ENCODE assay signal across 8 mouse cellular contexts in the genomic region with DNA sequence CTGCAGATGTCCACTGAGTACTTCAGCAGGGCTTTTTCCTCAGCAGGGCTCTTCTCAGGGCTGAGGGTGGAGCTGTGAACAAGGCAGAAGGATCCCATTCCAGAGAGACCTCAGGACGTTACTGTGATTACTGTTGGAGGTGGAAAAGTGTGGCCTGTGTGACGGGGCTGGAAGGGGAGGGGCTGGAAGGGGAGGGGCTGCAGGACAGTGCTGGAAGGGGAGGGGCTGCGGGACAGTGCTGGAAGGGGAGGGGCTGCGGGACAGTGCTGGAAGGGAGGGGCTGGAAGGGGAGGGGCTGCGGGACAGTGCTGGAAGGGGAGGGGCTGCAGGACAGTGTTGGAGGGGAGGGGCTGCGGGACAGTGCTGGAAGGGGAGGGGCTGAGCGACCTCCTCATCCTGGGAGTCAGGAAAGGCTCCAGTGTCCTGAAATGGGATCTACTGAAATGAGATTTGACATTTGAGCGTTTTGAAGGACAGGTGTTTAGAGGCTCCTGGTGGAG.
DNase-seq lines count a peak whose midpoint lies in the region; ATAC-seq lines count a peak whose summit lies in the region.

No protein-coding gene starts in this region.

- peaks cover 26% of the 10 kb centered on the region for H3K27me3 ChIP-seq in kidney, embryonic 15.5 days
- H3K27me3 ChIP-seq in forebrain, embryonic 13.5 days: no peaks in the 10 kb centered on the region; the same call in 1 of the 2 replicates
- peaks cover 9% of the 10 kb centered on the region; the same call in 1 of the 2 replicates for H3K27me3 ChIP-seq in limb, embryonic 10.5 days (ENCODE audit: low read depth, poor library complexity, severe bottlenecking)
- 0 out of 2 replicates have a peak, but pooled peaks cover 5% of the 10 kb centered on the region for H3K27me3 ChIP-seq in neural tube, embryonic 12.5 days (replicated peaks)

- peak; percentile 86 for ATAC-seq in kidney, embryonic 15.5 days (replicated peaks; ENCODE audit: low FRiP score)
- ATAC-seq in forebrain, embryonic 13.5 days: peak; percentile 75
- peak; percentile 45; the same call in 1 of the 2 replicates for ATAC-seq in neural tube, embryonic 12.5 days (ENCODE audit: low FRiP score, low read depth)
- no peak for ATAC-seq in erythroblast, adult 5-6 weeks (replicated peaks; ENCODE audit: low FRiP score, poor library complexity, severe bottlenecking)

- peak overlapping the region; percentile 72 for H3K27ac ChIP-seq in kidney, embryonic 15.5 days
- no peak overlapping the region for H3K27ac ChIP-seq in forebrain, embryonic 13.5 days
- H3K27ac ChIP-seq in limb, embryonic 10.5 days: peak overlapping the region; percentile 79
- H3K27ac ChIP-seq in neural tube, embryonic 12.5 days: no peak overlapping the region

- under 1% methylated on average over 7 of the region's 8 CpGs for WGBS in kidney, embryonic 15.5 days
- 2% methylated on average over 6 of the region's 8 CpGs for WGBS in forebrain, embryonic 13.5 days
- under 1% methylated on average over 6 of the region's 8 CpGs for WGBS in limb, embryonic 10.5 days
- 4% methylated on average over 8 of the region's 8 CpGs for WGBS in neural tube, embryonic 12.5 days

- peaks cover 26% of the 10 kb centered on the region for H3K4me1 ChIP-seq in kidney, embryonic 15.5 days
- H3K4me1 ChIP-seq in forebrain, embryonic 13.5 days: peaks cover 3% of the 10 kb centered on the region
- peaks cover 36% of the 10 kb centered on the region for H3K4me1 ChIP-seq in limb, embryonic 10.5 days
- peaks cover 23% of the 10 kb centered on the region for H3K4me1 ChIP-seq in neural tube, embryonic 12.5 days

- H3K9ac ChIP-seq in kidney, embryonic 15.5 days: peak overlapping the region; percentile 35; the same call in 1 of the 2 replicates
- no peak overlapping the region for H3K9ac ChIP-seq in forebrain, embryonic 13.5 days
- 0 out of 2 replicates have a peak overlapping the region, but pooled peaks have one; percentile 13 for H3K9ac ChIP-seq in neural tube, embryonic 12.5 days

- no peaks in the 10 kb centered on the region for H3K36me3 ChIP-seq in kidney, embryonic 15.5 days
- no peaks in the 10 kb centered on the region for H3K36me3 ChIP-seq in forebrain, embryonic 13.5 days (ENCODE audit: poor library complexity, severe bottlenecking)
- no peaks in the 10 kb centered on the region for H3K36me3 ChIP-seq in limb, embryonic 10.5 days
- no peaks in the 10 kb centered on the region for H3K36me3 ChIP-seq in neural tube, embryonic 12.5 days

- H3K4me2 ChIP-seq in kidney, embryonic 15.5 days: peak overlapping the region; percentile 56
- peak overlapping the region; percentile 44 for H3K4me2 ChIP-seq in forebrain, embryonic 13.5 days
- H3K4me2 ChIP-seq in neural tube, embryonic 12.5 days (replicated peaks): peak overlapping the region; percentile 52

- DNase-seq in kidney, adult 11 months: no peak
- DNase-seq in limb, embryonic 10.5 days (ENCODE audit: low spot score): peak; percentile 73
- no peak for DNase-seq in testis, postnatal 10 days (ENCODE audit: low spot score)
- no peak for DNase-seq in cerebellum, postnatal 25 days

- H3K9me3 ChIP-seq in kidney, embryonic 15.5 days (replicated peaks): no peaks in the 10 kb centered on the region
- no peaks in the 10 kb centered on the region for H3K9me3 ChIP-seq in forebrain, embryonic 13.5 days (replicated peaks)
- no peaks in the 10 kb centered on the region for H3K9me3 ChIP-seq in limb, embryonic 10.5 days (replicated peaks)
- H3K9me3 ChIP-seq in neural tube, embryonic 12.5 days: no peaks in the 10 kb centered on the region

- peak overlapping the region; percentile 17 for H3K4me3 ChIP-seq in kidney, embryonic 15.5 days (replicated peaks)
- no peak overlapping the region for H3K4me3 ChIP-seq in forebrain, embryonic 13.5 days
- peak overlapping the region; percentile 35 for H3K4me3 ChIP-seq in limb, embryonic 10.5 days
- H3K4me3 ChIP-seq in neural tube, embryonic 12.5 days: no peak overlapping the region

Comparison
In these comparisons a context has a peak if more than half of its experiments do, and no peak if none do; other contexts are left out.
1. H3K27ac ChIP-seq: peak in kidney, embryonic 15.5 days (single experiment) and limb, embryonic 10.5 days (single experiment); none in forebrain, embryonic 13.5 days (single experiment) and neural tube, embryonic 12.5 days (single experiment).
2. H3K4me3 ChIP-seq: peak in kidney, embryonic 15.5 days (single experiment) and limb, embryonic 10.5 days (single experiment); none in forebrain, embryonic 13.5 days (single experiment) and neural tube, embryonic 12.5 days (single experiment).
3. Peak in every context shown above with its lines, with median percentiles within 50 percentile points of each other: H3K4me2 ChIP-seq.